Mouse (Mus musculus) spleen, adult 10 weeks (tissue): ENCODE measurements around the gene Asic4. TPM values are rescaled to one million over a fixed set of nuclear protein-coding genes. Genes with fewer than 3 reads are reported as not detected.

Experiments used
- polyA plus RNA-seq: library from polyadenylated mRNA; stranded (reverse); fragments of 350-450 nt; fragmentation: Illumina TruSeq; extraction: RNeasy Lipid Tissue Mini Kit (QIAGEN cat#74804); gene quantifications from one replicate; pipeline ENCODE4 v1.2.3, GENCODE M21; 2015; ENCODE audit warnings: low replicate concordance; ENCODE audit not compliant: insufficient read depth

The Asic4 gene
- not detected for polyA plus RNA-seq

GRCm38 (mm10) chr1:75450314-75451005, at the start of gene Asic4:
Gene Asic4 (plus strand): TSS chr1:75450436.

GRCm38 (mm10) chr1:75435475-75436328, 14.5 kb upstream of the Asic4 start, which contains the start of gene Gmppa:
Gene Gmppa (plus strand): TSS chr1:75435930.

GRCm38 (mm10) chr1:75478916-75479634, 28.8 kb downstream of the Asic4 start, which contains the start of the genes Chpf and Tmem198:
Gene Chpf (minus strand): TSS chr1:75479307.
Gene Tmem198 (plus strand): TSS chr1:75479532.

GRCm38 (mm10) chr1:75505956-75506831, 56.0 kb downstream of the Asic4 start, which contains the start of gene Obsl1:
Gene Obsl1 (minus strand): TSS chr1:75506452.

GRCm38 (mm10) chr1:75507006-75507405, 56.8 kb downstream of the Asic4 start, which contains the start of gene Inha:
Gene Inha (plus strand): TSS chr1:75507077.

GRCm38 (mm10) chr1:75521321-75522031, 71.2 kb downstream of the Asic4 start, which contains the start of gene Stk11ip:
Gene Stk11ip (plus strand): TSS chr1:75521529.

Other genes starting within 250 kb of the Asic4 start
- gene Glb1l, start 239.6 kb upstream of the Asic4 start, polyA plus RNA-seq: 25.5 TPM
- gene Stk16, start 239.6 kb upstream of the Asic4 start, polyA plus RNA-seq: 82.7 TPM
- gene Tuba4a, start 230.6 kb upstream of the Asic4 start, polyA plus RNA-seq: 76.6 TPM
- not detected for gene A630095N17Rik, start 218.3 kb upstream of the Asic4 start, polyA plus RNA-seq
- 31.4 TPM for gene Dnajb2, start 214.0 kb upstream of the Asic4 start, polyA plus RNA-seq
- gene Ptprn, start 185.9 kb upstream of the Asic4 start, polyA plus RNA-seq: not detected
- not detected for gene Resp18, start 172.0 kb upstream of the Asic4 start, polyA plus RNA-seq
- gene Dnpep, start 132.4 kb upstream of the Asic4 start, polyA plus RNA-seq: 14.7 TPM
- gene Des, start 90.1 kb upstream of the Asic4 start, polyA plus RNA-seq: 23.7 TPM
- gene Speg, start 75.1 kb upstream of the Asic4 start, polyA plus RNA-seq: 4.5 TPM
- 50.7 TPM for gene Gmppa, start 14.5 kb upstream of the Asic4 start, polyA plus RNA-seq
- 1.1 TPM for gene Chpf, start 28.9 kb downstream of the Asic4 start, polyA plus RNA-seq
- gene Tmem198, start 29.1 kb downstream of the Asic4 start, polyA plus RNA-seq: 0.21 TPM
- gene Obsl1, start 56.0 kb downstream of the Asic4 start, polyA plus RNA-seq: 1.4 TPM
- gene Inha, start 56.6 kb downstream of the Asic4 start, polyA plus RNA-seq: 0.32 TPM
- 32.4 TPM for gene Stk11ip, start 71.1 kb downstream of the Asic4 start, polyA plus RNA-seq
- 0.81 TPM for gene Slc4a3, start 95.8 kb downstream of the Asic4 start, polyA plus RNA-seq